Mouse (Mus musculus): Measurements from ENCODE around the gene Ccpg1. TPM values are rescaled to one million over a fixed set of nuclear protein-coding genes. Genes with fewer than 3 reads are reported as not detected.

The Ccpg1 gene
- polyA plus RNA-seq, 1 experiment from 2014 or later: 63.2 TPM

- DNase-seq (ENCODE audit: low read depth, low spot score): no peak
- in situ Hi-C loops (cut with MboI; ENCODE audit: low pct_unique_long_range_greater_than_20kb): loop anchor here (5.0 kb wide), 1 partner anchor 48 kb away; no protein-coding TSS in a partner anchor
- TF ChIP-seq CTCF (IDR thresholded peaks at IDR 0.05): peak; percentile 85
- peak; percentile 61 for ATAC-seq
- H3K27me3 ChIP-seq: no peaks in the 10 kb centered on the region
- ChIA-PET CTCF (interaction anchor here (1.0 to 2.4 kb wide), 7 partner anchors 11 to 56 kb away, joined by 3 to 10 read pairs (median 4); no protein-coding TSS in a partner anchor), POLR2A (no interaction called here)
Measured at GRCm38 (mm10) chr9:73044146-73045079, 59.2 kb downstream of the Ccpg1 start, which contains the start of gene Rab27a. TSS of gene Rab27a (plus strand) at chr9:73044854.

DNA sequence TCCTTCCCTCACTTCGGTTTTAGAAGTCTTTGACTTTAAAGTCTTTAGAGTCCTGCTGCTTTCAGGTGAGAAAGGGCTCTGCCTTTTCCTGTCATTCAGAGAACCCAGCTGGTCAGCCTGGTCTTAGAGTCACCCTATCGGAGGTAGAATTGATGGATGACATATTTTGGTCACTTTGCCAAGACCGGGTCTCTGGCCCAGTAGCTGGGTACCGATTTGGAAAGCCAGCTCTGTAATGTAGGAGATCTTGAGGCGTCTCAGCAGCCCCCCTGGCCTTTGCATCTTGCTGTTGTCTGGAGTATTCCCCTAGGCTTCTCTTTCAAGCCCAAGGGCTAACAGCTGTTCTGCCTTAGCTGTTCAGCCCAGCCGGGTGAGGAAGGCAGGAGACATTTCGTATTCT, 60.0 kb downstream of the Ccpg1 start:
- TF ChIP-seq CTCF (IDR thresholded peaks at IDR 0.05): no peak
- in situ Hi-C loops (cut with MboI; ENCODE audit: low pct_unique_long_range_greater_than_20kb): no loop called here
- no peaks in the 10 kb centered on the region for H3K27me3 ChIP-seq
- POLR2A ChIA-PET: no interaction called here
- DNase-seq (ENCODE audit: low read depth, low spot score) (no peak), ATAC-seq (no peak)
- CTCF ChIA-PET: interaction anchor here (1.0 to 2.4 kb wide), 5 partner anchors 10 to 57 kb away, joined by 3 to 10 read pairs (median 4); no protein-coding TSS in a partner anchor

DNA sequence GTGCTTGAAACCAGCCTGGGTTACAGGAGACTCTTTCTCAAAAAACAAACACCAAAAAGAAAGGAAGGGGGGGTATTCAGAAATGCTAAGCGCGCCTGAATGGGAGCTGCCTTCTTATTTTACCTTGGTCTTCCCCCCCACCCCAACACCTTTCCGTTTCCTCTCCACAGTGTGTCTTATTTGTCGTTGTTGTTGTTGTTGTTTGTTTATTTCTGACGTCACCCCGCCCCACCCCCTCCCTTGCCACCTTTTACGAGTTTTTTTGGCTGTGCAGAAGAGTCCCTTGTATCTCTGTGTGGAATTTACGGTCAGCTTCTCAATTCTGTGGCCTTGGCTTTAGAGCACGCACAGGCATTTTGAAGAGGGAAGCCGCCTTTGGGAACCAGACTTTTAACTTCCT, 60.5 kb downstream of the Ccpg1 start:
- in situ Hi-C loops (cut with MboI; ENCODE audit: low pct_unique_long_range_greater_than_20kb): no loop called here
- ATAC-seq (no peak), DNase-seq (ENCODE audit: low read depth, low spot score) (no peak)
- H3K27me3 ChIP-seq: no peaks in the 10 kb centered on the region
- ChIA-PET CTCF (interaction anchor here (1.1 to 2.4 kb wide), 3 partner anchors 10 to 51 kb away, joined by 4 to 10 read pairs (median 6); no protein-coding TSS in a partner anchor), POLR2A (interaction anchor here (0.6 kb wide), 1 partner anchor 1063 kb away, joined by 3 read pairs; no protein-coding TSS in a partner anchor)
- TF ChIP-seq CTCF (IDR thresholded peaks at IDR 0.05): no peak

GRCm38 (mm10) chr9:73047906-73048305, 62.7 kb downstream of the Ccpg1 start:
- ChIA-PET POLR2A (no interaction called here), CTCF (no interaction called here)
- H3K27me3 ChIP-seq: no peaks in the 10 kb centered on the region
- no peak for ATAC-seq
- in situ Hi-C loops (cut with MboI; ENCODE audit: low pct_unique_long_range_greater_than_20kb): no loop called here
- no peak for TF ChIP-seq CTCF (IDR thresholded peaks at IDR 0.05)
- DNase-seq (ENCODE audit: low read depth, low spot score): no peak

DNA sequence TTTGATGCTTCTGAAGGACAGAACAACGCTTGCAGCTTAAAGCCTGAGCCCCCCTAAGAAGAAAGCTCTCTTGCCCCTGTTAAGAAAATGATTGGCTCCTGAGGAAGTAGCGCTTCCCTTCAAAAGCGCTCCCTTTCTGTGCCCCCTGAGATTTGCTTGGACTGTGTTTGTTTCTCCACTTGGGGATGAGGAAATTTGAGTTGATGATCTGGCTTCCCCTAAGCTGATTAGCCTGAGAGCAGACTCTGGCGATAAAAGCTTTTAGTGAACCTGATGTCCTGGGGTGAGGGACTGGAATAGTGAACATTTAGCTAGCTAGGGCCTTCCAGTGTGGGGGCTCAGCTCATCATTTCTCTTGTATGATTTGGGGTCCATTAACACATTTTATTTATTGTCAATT, 63.7 kb downstream of the Ccpg1 start:
- no peaks in the 10 kb centered on the region for H3K27me3 ChIP-seq
- in situ Hi-C loops (cut with MboI; ENCODE audit: low pct_unique_long_range_greater_than_20kb): no loop called here
- no peak for DNase-seq (ENCODE audit: low read depth, low spot score)
- CTCF ChIA-PET: no interaction called here
- no peak for TF ChIP-seq CTCF (IDR thresholded peaks at IDR 0.05)
- ATAC-seq: no peak
- POLR2A ChIA-PET: no interaction called here

DNA sequence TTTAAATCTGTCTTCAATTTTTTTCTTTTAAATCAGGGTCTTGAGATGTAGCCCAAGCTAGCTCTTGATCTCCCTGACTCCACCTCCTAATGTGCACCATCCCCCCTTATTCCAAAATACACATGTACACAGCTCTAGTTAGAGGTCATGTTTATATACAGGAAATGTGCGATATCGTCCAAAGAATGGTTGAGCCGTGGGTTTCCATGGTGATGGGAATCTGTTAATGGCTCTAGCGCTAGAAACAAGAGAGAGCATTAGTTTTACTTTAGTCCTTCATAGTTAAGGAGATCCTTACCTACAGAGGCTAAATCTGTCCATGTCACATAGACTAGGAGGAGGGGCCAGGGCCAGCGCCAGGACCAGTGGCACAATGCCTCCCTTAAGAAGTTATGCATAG, 64.6 kb downstream of the Ccpg1 start:
- H3K27me3 ChIP-seq: no peaks in the 10 kb centered on the region
- in situ Hi-C loops (cut with MboI; ENCODE audit: low pct_unique_long_range_greater_than_20kb): no loop called here
- CTCF ChIA-PET: no interaction called here
- TF ChIP-seq CTCF (IDR thresholded peaks at IDR 0.05): no peak
- DNase-seq (ENCODE audit: low read depth, low spot score) (no peak), ATAC-seq (no peak)
- POLR2A ChIA-PET: no interaction called here

DNA sequence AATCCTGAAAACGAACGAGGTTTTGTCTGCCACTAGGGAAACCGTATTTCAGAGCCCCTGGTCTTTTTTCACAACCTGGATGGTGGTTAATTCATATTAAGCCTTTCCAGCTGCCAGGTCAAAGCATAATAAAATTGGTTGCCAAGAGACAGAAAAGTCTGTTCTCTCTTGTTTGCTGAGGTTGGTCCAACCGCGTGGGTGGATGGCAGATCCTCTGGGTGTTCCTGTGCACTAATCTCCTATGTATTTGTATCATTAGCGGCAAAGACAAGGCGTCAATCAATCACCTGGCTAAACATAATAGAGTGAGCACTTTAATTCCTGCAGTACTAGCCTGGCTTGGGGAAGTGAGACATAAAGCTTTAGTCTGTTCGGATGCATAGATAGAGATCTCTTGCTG, 65.4 kb downstream of the Ccpg1 start:
- ChIA-PET CTCF (no interaction called here), POLR2A (no interaction called here)
- in situ Hi-C loops (cut with MboI; ENCODE audit: low pct_unique_long_range_greater_than_20kb): no loop called here
- ATAC-seq: no peak
- TF ChIP-seq CTCF (IDR thresholded peaks at IDR 0.05): no peak
- no peaks in the 10 kb centered on the region for H3K27me3 ChIP-seq
- no peak for DNase-seq (ENCODE audit: low read depth, low spot score)

DNA sequence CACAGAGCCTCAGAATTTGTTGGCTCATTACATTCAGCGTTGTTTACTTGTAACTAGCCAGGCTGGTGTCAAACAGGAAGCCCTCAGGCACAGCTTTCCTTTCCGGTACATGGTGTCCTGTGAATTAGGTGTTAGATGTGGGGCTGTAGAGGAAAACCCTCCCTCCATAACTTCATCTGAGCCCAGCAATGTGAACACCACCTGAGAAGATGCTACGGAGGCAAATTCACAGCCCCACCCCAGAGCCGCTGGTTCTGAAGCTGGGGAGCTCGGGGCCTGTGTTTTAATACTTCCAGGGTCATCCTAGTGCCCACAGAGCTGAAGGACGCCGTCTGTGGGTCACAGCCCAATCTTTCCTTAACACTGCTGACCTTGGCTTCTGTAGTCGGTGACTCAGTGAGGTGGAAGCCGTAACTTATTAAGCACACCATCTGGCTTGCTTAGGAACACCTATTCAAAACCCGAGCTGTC, 70.2 kb downstream of the Ccpg1 start:
- ChIA-PET CTCF (interaction anchor here (1.6 kb wide), 1 partner anchor 10 kb away, joined by 4 read pairs; no protein-coding TSS in a partner anchor), POLR2A (no interaction called here)
- H3K27me3 ChIP-seq: no peaks in the 10 kb centered on the region
- ATAC-seq (no peak), DNase-seq (ENCODE audit: low read depth, low spot score) (no peak)
- in situ Hi-C loops (cut with MboI; ENCODE audit: low pct_unique_long_range_greater_than_20kb): no loop called here
- no peak for TF ChIP-seq CTCF (IDR thresholded peaks at IDR 0.05)

GRCm38 (mm10) chr9:73059224-73059623, 74.0 kb downstream of the Ccpg1 start:
- TF ChIP-seq CTCF (IDR thresholded peaks at IDR 0.05): no peak
- no peaks in the 10 kb centered on the region for H3K27me3 ChIP-seq
- ChIA-PET CTCF (no interaction called here), POLR2A (no interaction called here)
- ATAC-seq (no peak), DNase-seq (ENCODE audit: low read depth, low spot score) (no peak)
- in situ Hi-C loops (cut with MboI; ENCODE audit: low pct_unique_long_range_greater_than_20kb): no loop called here

- no peak for ATAC-seq
- in situ Hi-C loops (cut with MboI; ENCODE audit: low pct_unique_long_range_greater_than_20kb): no loop called here
- TF ChIP-seq CTCF (IDR thresholded peaks at IDR 0.05): no peak
- no peak for DNase-seq (ENCODE audit: low read depth, low spot score)
- no peaks in the 10 kb centered on the region for H3K27me3 ChIP-seq
- ChIA-PET POLR2A (no interaction called here), CTCF (no interaction called here)
Measured at GRCm38 (mm10) chr9:73063621-73064290, 78.5 kb downstream of the Ccpg1 start.

Other genes starting within 250 kb of the Ccpg1 start
- 2.1 TPM for gene Prtg, start 178.6 kb upstream of the Ccpg1 start, polyA plus RNA-seq (2021)
- 8.4 TPM for gene Pygo1, start 59.8 kb upstream of the Ccpg1 start, polyA plus RNA-seq (2021)
- gene Dyx1c1, start 26.6 kb upstream of the Ccpg1 start, polyA plus RNA-seq (2021): 0.77 TPM
- not detected for gene Gm44503, start 26.6 kb upstream of the Ccpg1 start, polyA plus RNA-seq (2021)
- gene Ccpg1os, start within 50 bp of the Ccpg1 start, polyA plus RNA-seq (2021): 24.3 TPM
- 23.3 TPM for gene Pigb, start 54.9 kb downstream of the Ccpg1 start, polyA plus RNA-seq (2021)
- 2.9 TPM for gene Rab27a, start 59.4 kb downstream of the Ccpg1 start, polyA plus RNA-seq (2021)
- gene Khdc3, start 116.4 kb downstream of the Ccpg1 start, polyA plus RNA-seq (2021): not detected
- not detected for gene Gm20509, start 117.0 kb downstream of the Ccpg1 start, polyA plus RNA-seq (2021)
- gene Rsl24d1, start 128.0 kb downstream of the Ccpg1 start, polyA plus RNA-seq (2021): 52.1 TPM

Data from Patski (cell line).